Mouse (Mus musculus) c-Kit-positive CD71-positive TER-119-negative erythroid progenitor cells, embryonic 14.5 days (primary cell): ENCODE data around the gene Ehbp1.

Experiments
- DNase-seq: peaks from one replicate; pipeline ENCODE4 v3.0.0-alpha.2; 2013; ENCODE audit warnings: low read depth

Ehbp1 gene

DNA sequence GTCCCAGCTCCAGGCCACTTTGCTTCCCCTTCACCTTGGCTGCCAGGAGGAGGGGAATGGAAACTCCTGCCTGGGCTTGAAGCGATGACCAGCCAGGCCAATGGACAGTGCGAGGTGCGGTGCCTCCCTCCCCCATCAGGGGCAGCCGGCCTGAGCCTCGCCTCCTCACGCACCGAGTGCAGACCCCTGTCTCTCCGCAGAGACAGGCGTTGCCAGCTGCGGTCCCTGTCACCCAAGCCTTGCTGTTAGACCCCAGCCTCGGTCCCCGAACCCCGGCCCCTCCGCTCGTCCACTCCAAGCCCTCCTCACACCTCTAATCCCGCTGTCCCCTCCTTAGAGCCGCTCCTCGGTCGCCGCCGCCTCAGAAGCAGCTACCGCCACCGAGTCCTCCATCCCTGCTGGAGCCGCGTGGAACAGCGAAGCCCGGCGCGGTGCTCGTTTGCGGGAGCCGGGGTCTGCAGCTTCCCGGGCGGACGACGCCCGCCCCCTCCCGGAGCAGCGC, 55.7 kb downstream of the Ehbp1 start:
- DNase-seq = no peak

DNA sequence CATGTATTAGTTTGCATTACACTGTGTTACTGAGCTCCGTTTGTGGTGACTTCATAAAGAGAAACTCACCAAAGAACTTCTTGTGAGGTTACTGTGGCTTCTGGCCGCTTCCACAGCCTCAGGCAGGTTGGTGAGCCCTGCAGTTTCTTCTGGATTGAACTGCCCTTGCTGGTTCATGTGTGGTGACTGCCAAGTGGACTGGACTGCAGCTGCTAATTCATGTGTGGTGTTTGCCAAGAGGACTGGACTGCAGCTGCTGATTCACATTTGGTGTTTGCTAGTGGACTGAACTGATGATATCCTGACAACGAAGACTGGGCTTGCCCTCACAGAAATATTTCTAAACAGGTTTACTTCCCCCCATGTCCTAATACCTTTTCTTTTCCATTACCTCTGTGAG, 65.4 kb downstream of the Ehbp1 start:
- no peak for DNase-seq

DNA sequence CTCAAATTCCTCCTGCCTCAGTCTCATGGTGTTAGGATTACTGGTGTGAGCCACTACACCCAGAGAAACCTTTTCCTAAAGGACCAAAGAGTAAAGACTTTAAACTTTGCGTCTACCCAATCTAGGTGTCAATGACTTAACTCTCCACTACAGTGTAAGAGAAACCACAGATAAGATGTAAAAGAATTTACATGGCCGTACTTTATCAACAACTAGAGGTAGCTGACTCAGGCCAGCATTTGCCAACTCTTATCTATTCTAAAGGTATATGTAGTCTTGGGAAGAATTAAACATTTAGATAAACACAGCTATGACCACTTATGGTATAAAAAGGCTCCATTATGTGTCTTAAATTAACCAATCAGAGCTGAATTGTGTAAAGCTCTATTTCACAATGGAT, 67.9 kb downstream of the Ehbp1 start:
- DNase-seq = no peak

DNA sequence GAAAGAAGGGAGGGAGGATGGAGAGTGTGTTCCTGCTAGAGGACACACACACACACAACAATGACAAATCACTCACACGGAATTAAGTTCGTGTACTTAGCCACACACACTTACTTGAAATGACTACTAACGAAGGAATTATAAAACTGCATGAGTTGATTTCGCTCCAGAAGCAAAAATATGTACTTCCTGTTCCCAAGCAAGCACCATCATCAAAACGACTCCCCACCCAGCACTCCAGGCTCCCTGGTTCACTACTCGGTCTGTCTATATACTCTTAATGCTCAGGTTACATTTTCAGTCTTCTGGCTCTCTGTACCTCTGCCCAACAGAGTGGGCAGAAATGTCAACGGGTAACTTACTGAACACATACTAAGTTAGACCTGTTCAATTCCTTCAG, 68.7 kb downstream of the Ehbp1 start:
- no peak for DNase-seq

DNA sequence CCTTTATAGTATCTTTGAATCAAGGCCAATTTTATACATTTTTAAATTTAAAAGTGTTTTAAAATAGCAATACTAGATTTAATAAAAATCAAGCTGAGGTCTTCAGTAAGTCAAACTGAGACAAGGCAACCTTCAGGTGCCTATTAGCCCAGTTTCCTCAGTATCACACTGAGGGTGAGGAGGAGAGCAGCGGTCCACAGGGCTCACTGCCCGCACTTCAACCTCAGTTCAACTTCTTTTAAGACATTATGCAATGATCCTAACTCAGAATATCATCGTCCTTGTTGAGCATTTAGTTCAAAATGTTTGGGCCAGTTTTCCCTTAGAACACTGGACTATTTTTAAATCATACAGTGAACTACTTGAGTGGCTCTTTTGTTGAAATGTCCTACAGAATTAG, 70.2 kb downstream of the Ehbp1 start:
- DNase-seq = no peak

DNA sequence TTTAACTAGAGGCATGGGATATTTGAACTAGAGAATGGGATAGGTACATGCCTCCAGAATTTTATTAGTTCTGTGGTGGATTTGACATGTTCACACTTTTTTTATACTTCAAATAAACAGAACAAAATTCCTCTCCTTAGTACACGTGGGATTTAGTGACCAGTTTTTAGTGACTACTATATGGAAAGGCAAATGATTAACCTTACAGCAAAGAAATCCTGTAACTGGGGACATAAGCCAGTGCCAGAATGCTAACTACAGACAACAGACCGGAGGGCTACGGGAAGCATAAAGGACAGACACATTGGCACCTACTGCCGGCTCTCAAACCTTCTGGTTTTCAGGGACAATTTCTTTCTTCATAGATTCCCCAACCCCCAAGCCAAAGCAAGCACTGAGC, 72.4 kb downstream of the Ehbp1 start:
- DNase-seq = no peak

DNA sequence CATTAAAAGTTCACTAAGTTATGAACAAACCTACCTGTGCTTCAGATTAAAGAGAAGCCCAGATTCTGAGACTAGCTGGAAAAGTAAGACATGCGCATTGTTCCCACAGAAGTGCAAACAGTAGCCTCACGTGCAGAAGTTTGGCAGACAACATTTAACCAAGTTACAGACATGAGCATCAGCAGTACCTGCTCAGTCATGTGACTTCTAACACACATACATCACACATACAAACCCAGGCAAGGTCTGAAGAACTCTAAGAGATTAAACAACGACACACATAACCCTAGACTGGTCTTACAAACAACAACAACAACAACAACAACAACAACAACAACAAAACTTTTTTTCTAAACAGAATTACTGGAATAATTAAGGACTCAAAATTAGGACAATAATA, 72.9 kb downstream of the Ehbp1 start:
- DNase-seq = no peak

DNA sequence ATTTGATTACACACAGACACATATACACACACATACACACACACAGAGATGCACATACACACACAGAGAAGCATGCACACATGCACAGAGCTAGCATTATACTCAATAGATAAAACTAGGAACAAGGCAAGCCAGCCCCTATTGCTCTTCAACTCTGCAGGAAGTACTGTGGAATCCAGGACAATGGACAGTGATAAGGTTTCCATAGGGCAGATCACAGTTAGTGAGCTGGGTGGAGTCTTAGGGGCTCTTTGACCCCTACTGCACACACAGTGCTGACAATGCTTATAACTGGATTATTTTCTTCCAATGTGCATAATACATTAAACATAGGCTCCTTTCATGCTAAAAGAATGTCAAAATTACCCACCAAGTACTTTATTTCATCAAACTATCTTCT, 75.1 kb downstream of the Ehbp1 start:
- no peak for DNase-seq

DNA sequence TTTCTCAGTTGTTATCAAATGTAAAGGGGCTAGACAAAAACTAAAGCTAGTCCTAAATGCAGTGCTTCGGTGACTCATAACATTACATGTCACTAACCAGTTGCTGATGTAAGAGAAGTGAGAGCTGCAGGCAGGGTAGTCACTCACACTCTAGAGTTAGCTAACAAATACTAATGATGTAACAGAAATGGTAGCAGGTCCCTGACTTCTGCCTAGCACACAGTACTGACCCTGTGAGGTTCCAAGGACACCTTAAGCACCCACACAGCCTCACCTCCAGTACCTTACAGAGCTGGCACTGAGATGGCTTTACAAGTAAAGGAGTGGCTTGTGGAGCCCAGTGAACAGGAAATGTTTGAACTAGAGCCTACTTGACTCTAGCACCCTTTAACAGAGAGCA, 86.7 kb downstream of the Ehbp1 start:
- DNase-seq = no peak

DNA sequence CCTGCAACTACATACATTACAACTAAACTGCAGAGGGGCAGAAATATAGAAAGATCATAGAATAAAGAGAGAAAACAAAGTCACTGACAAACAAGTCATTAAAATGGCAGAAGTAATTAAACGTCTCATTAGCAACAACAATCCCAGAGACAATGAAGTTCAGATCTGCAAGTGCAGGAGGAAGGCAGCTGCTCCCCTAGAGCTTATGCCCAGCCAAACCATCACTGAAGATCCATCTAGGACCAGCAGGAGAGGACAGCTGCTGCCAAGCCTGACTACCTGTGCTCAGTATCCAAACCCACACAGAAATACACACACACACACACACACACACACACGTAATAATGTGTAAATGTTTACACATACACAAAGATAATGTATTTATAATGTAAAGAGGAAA, 92.7 kb downstream of the Ehbp1 start:
- no peak for DNase-seq

DNA sequence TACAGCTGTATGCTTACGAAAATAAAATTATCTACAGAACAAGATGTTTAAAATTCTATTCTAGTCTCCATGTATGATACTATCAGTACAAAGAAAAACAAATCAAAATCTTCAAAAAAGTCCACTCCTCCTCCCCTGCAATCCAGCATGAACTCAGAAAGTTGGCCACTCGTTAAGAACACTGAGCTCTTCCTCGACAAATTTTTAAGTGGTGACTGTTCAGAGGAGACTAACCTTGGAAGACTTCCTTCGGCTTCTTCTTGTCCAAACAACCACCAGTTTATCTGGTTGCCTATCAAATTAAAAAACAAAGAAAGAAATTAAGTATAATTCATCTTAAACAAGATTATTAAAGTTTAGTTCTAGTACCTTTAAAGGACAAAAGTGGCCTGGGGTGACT, 94.4 kb downstream of the Ehbp1 start:
- no peak for DNase-seq

DNA sequence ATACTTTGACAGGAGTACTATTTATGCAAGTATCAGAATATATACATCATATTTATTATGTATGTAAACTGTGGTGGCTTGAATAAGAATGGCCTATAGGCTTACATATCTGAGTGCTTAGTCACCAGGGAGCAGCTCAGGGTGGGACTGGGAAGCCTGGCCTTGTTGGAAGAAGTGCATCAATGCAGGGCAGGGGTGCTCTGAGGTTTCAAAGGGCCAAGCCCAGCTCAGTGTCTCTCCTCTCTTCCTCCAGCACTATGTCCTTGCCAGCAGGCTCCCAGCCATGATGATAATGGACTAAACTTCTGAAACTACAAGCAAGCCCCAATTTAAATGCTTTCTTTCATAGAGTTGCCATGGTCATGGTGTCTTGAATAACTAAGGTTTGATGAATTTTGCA, 95.0 kb downstream of the Ehbp1 start:
- DNase-seq = no peak

DNA sequence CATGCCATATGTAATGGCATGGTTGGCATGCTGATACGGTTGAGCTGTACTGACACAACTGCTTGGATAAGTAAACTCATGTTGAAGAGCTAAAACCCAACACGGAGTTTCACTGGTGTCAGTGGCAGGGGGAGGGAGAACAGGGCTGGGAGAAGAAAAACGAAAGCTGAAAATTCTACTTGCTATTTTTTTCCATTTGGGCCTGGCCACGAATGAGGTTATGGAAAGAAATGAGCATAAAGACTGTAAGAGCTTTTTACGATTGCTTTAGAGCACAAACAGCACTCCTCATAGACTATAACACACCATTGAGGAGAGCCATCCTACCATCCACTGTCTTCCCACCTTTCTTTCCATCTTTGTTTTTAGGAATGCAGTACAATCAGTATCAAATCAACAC, 106.5 kb downstream of the Ehbp1 start:
- DNase-seq = no peak

DNA sequence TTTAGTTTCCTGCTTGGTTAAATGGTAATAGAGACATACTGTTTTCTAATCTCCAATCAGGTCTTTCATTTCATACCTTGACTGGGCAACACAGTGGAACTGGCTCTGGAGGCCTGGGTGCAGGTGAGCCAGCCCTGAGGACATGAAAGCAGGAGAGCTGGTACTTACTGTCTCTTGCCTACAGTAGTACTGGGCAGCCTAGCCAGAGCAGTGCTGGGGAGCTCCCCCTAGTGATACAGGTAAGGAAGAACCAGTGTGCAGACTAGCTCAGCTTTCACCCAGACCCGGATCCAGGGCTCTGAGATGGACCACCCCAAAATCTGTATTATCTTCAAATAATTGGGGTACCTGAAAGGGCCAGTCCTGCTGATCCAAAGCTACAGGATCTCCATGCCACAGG, 107.4 kb downstream of the Ehbp1 start:
- DNase-seq = peak; percentile 5

DNA sequence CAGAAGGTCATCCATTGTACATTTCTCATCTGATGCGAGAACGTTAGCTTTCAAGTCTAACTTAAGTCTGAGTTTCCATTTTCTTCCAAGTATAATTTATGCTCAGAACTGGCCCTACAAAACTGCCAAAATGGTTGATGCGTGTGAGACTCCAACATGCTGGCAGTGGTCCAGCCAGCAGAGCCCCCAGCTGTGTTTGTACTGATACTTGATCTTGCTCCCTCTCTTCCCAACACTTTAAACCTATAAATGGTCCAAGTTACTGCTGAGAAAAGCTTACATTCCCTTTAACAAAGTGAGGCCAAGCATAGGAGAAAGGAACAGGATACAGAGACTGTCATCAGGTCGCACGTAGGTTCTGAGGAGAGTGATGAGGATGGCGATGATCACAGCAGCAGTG, 111.2 kb downstream of the Ehbp1 start:
- DNase-seq = no peak

DNA sequence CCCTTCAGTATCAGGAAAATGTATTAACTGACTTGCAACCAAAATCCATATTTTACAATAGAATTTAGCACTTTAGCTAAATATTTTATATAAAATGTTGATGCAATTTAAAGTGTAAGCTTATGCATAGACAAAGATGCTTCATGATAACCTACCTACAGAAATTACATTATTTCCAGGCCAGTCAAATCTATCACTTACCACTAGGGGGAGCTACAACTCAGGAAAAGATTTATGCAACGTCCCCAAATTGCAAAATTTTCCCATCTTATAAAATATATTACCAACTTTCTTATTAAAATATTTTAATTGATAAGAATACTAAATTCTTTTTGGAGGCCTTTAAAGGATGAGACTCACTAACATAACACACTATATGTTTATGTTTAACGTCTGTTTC, 116.5 kb downstream of the Ehbp1 start:
- DNase-seq = peak; percentile 24

DNA sequence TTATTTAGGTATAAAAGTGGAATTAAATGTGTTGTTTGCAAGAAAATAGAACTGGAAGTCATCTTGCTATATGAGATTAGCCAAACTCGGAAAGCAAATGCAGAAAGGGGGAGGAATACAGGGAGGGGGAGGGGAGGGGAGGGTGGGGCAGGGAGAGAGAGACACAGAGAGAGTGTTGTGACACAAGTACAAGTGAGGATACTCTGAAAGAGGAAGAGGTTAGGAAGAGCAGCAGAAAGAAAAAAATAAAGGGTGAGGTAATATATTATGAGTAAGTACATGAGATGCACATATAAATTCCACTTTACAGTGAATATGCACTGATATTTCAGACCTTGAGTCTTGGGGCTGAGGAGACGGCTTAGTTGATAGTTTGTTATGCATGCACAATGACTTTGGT, 123.9 kb downstream of the Ehbp1 start:
- DNase-seq = no peak

DNA sequence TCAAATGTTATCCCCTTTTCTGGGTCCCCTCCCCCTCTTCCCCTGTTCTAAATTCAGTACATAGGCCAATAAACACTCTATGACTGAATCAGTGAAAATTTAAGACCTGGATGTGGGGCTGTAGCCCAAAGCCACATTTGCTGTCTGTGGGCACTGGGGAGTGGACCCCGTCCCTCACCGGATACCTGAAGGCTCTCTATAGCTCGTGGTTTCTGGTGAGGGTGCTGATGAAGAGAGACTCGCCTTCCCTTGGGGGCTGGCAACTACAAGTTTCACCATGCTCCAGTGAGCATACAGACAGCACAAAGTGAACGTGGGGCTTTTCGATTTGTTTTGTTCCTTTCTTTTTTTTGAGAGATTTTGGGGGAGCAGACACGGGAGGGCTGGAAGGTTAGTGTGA, 125.2 kb downstream of the Ehbp1 start:
- DNase-seq = no peak

DNA sequence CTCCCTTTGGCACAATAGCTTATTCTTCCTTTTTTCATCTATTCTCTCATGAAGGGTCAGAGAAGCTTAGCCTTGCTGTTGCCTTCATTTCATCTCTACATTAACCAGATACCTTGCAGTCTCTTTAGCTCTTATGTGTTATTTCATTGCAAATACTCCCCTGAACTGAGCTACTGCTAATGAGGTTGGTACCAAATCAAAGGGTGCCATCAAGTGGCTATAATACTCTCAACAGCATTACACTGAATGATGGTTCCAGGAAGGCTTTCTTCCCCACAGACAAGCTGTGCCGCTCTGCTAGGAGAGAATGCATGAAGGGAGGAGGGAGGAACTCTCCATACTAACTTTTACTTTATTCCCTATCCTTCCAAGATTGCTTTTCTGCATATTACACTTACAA, 135.5 kb downstream of the Ehbp1 start:
- DNase-seq = no peak

DNA sequence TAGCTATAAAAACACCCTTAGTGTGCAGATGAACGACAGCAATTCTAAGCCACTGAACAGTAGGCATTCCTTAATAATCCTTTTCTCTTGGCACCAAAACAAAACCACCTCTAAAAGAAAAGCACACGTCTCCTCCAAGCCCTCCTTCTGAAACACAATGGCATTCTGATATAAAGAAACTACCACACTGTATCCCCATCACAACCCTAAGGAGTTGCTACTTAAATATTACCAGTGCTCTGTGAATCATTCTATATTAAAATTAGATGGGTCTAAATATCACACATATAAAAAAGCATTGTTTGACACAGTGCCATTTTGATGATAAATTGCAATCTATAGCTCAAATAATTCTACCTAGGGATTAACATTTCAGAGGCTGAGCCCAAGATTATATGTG, 135.9 kb downstream of the Ehbp1 start:
- DNase-seq = no peak

DNA sequence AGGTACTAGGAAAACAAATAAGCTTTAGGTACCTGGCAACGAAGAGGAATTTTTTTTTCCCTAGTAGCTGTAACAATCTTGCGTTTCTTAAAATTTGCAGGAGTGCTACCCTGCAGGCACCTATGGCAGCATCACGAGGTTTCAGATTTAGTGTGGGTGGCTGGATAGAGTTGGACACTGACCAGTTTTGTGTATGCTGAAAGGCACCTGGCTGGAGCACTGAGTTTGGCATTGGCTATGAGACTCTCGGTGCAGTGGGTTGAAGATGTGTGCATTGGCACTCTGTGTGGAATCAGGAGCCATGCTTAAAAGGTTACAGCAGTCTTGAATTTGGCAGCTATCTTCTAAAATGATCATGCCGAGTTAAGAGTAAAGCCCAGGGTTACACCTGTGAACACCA, 138.7 kb downstream of the Ehbp1 start:
- DNase-seq = no peak

DNA sequence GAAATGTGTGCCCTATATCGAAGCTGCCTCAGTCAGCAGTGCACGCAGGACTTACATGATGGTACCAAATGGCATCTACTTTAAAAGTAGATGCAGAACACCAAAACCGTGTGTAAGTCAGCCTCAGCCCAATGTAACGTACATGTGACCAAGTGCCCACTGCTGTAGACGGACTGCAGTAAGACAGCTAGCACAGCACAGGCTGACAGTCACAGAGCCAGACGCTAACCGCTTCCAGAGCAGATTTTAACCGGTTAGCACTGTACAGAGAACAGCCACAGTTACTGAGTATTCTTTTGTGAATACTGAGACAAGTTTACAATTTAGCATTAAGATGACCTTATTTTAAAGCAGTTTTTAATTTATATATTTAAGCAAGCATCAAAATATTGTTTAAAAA, 141.0 kb downstream of the Ehbp1 start:
- DNase-seq = no peak

DNA sequence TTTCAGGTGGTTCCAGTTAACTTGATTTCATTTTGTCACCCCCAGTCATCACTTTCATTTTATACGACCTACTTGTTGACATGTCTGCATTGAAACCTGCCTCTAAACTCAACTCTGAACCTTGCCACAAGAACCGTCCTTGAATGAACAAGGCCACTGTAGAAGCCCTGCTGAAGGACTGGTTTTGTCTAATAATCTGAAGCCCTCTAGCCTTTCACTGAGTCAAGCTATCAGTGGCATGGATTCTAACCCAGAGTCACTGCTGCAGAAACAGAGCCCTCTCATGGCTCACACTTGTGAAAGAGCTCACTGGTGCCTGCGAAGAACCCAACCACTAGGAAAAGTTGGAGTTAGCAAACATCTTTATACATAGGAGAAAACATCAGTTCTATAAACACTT, 142.2 kb downstream of the Ehbp1 start:
- DNase-seq = no peak

DNA sequence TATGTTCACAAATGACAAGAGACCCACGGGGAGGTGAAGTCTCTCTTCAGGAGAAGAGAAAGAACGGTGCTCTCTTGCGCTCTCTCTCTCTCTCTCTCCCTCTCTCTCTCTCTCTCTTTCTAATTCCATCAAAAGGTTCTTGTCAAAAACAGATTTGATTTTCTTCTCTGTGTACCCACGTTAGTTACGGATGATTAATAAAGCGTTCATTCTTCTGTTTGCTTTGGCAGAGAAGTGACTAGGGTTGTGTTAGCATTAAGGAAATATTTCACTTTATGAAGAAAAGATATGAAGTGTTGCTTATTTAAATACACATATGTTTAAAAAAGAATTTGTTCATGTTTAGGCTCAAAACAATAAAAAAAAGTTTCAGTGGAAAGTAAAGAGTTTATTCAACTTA, 143.7 kb downstream of the Ehbp1 start:
- no peak for DNase-seq

DNA sequence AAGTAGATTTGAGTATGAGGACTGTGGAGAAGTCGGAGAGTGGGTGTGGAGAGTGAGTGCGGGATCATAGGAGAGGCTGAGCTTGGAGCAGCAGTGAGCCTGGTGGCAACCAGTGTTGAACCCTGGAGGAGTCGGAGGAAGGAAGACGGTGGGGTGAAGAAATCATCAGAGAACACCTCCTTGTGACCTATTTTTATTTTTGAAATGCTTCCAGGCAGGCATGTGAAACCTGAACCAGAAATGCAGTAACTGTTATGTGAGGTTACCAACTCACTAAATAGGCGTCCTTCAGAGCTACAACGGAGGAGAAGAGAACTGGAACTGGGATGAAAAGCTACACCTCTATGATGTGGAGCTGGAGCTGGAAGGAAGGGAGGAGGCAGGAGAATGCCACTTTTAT, 144.2 kb downstream of the Ehbp1 start:
- DNase-seq = no peak
